Mouse (Mus musculus): ENCODE results near the gene Gpc6. TPM values are rescaled to one million over a fixed set of nuclear protein-coding genes. Genes with fewer than 3 reads are reported as not detected.

Gene Gpc6
- polyA plus RNA-seq, 1 experiment from 2014 or later: 16.8 TPM

- Histone ChIP-seq H3K9me3 (ENCODE audit: control insufficient read depth, low read length) (no peaks in the 10 kb centered on the region), H3K4me1 (ENCODE audit: control insufficient read depth, insufficient read depth, low read length) (no peaks in the 10 kb centered on the region), H3K9ac (replicated peaks; ENCODE audit: low read length) (no peak overlapping the region), H3K27ac (replicated peaks; ENCODE audit: low read depth, low read length) (no peak overlapping the region), H3K27me3 (ENCODE audit: control insufficient read depth, insufficient read depth, low read length) (no peaks in the 10 kb centered on the region), H3K4me3 (replicated peaks; ENCODE audit: low read depth, low read length) (no peak overlapping the region), H3K36me3 (ENCODE audit: control insufficient read depth, insufficient read depth, low read length) (no peaks in the 10 kb centered on the region), H3K4me2 (ENCODE audit: low read length) (no peak overlapping the region)
- WGBS: 68% methylated on average over 3 of the region's 3 CpGs
- ATAC-seq (ENCODE audit: low FRiP score, low TSS enrichment) (no peak), DNase-seq (no peak)
These were observed 570.0 kb downstream of the Gpc6 start for GRCm38 (mm10) chr14:117495118-117495517.

- DNase-seq (no peak), ATAC-seq (ENCODE audit: low FRiP score, low TSS enrichment) (no peak)
- no peaks in the 10 kb centered on the region for H3K9me3 ChIP-seq (ENCODE audit: control insufficient read depth, low read length)
- no peak overlapping the region for H3K27ac ChIP-seq (replicated peaks; ENCODE audit: low read depth, low read length)
- WGBS: 66% methylated on average over 6 of the region's 6 CpGs
- H3K36me3 ChIP-seq (ENCODE audit: control insufficient read depth, insufficient read depth, low read length): no peaks in the 10 kb centered on the region
- no peaks in the 10 kb centered on the region for H3K4me1 ChIP-seq (ENCODE audit: control insufficient read depth, insufficient read depth, low read length)
- no peak overlapping the region for H3K4me3 ChIP-seq (replicated peaks; ENCODE audit: low read depth, low read length)
- no peaks in the 10 kb centered on the region for H3K27me3 ChIP-seq (ENCODE audit: control insufficient read depth, insufficient read depth, low read length)
- no peak overlapping the region for H3K9ac ChIP-seq (replicated peaks; ENCODE audit: low read length)
- H3K4me2 ChIP-seq (ENCODE audit: low read length): no peak overlapping the region
These were observed 573.7 kb downstream of the Gpc6 start for GRCm38 (mm10) chr14:117498785-117499184.

GRCm38 (mm10) chr14:117499354-117499753 lies 574.2 kb downstream of the Gpc6 start:
- 79% methylated on average over 4 of the region's 4 CpGs for WGBS
- Histone ChIP-seq H3K4me3 (replicated peaks; ENCODE audit: low read depth, low read length) (no peak overlapping the region), H3K36me3 (ENCODE audit: control insufficient read depth, insufficient read depth, low read length) (no peaks in the 10 kb centered on the region), H3K4me2 (ENCODE audit: low read length) (no peak overlapping the region), H3K9ac (replicated peaks; ENCODE audit: low read length) (no peak overlapping the region), H3K27me3 (ENCODE audit: control insufficient read depth, insufficient read depth, low read length) (no peaks in the 10 kb centered on the region), H3K27ac (replicated peaks; ENCODE audit: low read depth, low read length) (no peak overlapping the region), H3K4me1 (ENCODE audit: control insufficient read depth, insufficient read depth, low read length) (no peaks in the 10 kb centered on the region), H3K9me3 (ENCODE audit: control insufficient read depth, low read length) (no peaks in the 10 kb centered on the region)
- DNase-seq (no peak), ATAC-seq (ENCODE audit: low FRiP score, low TSS enrichment) (no peak)

- no peaks in the 10 kb centered on the region for H3K36me3 ChIP-seq (ENCODE audit: control insufficient read depth, insufficient read depth, low read length)
- no peak overlapping the region for H3K4me2 ChIP-seq (ENCODE audit: low read length)
- DNase-seq (no peak), ATAC-seq (ENCODE audit: low FRiP score, low TSS enrichment) (no peak)
- WGBS: 82% methylated on average over 2 of the region's 2 CpGs
- H3K4me1 ChIP-seq (ENCODE audit: control insufficient read depth, insufficient read depth, low read length): peaks cover 4% of the 10 kb centered on the region; the same call in 1 of the 2 replicates
- no peak overlapping the region for H3K9ac ChIP-seq (replicated peaks; ENCODE audit: low read length)
- H3K9me3 ChIP-seq (ENCODE audit: control insufficient read depth, low read length): no peaks in the 10 kb centered on the region
- no peak overlapping the region for H3K27ac ChIP-seq (replicated peaks; ENCODE audit: low read depth, low read length)
- no peaks in the 10 kb centered on the region for H3K27me3 ChIP-seq (ENCODE audit: control insufficient read depth, insufficient read depth, low read length)
- no peak overlapping the region for H3K4me3 ChIP-seq (replicated peaks; ENCODE audit: low read depth, low read length)
These were observed 589.7 kb downstream of the Gpc6 start for GRCm38 (mm10) chr14:117514829-117515228.

- no peaks in the 10 kb centered on the region for H3K27me3 ChIP-seq (ENCODE audit: control insufficient read depth, insufficient read depth, low read length)
- 68% methylated on average over 8 of the region's 8 CpGs for WGBS
- no peak for ATAC-seq (ENCODE audit: low FRiP score, low TSS enrichment)
- no peak overlapping the region; the same call in 1 of the 2 replicates for H3K9ac ChIP-seq (replicated peaks; ENCODE audit: low read length)
- no peak overlapping the region for H3K4me3 ChIP-seq (replicated peaks; ENCODE audit: low read depth, low read length)
- H3K9me3 ChIP-seq (ENCODE audit: control insufficient read depth, low read length): no peaks in the 10 kb centered on the region
- no peaks in the 10 kb centered on the region; the same call in 1 of the 2 replicates for H3K4me1 ChIP-seq (ENCODE audit: control insufficient read depth, insufficient read depth, low read length)
- peak; percentile 25 for DNase-seq
- H3K36me3 ChIP-seq (ENCODE audit: control insufficient read depth, insufficient read depth, low read length): no peaks in the 10 kb centered on the region
- H3K4me2 ChIP-seq (ENCODE audit: low read length): no peak overlapping the region
- peak overlapping the region; percentile 61 for H3K27ac ChIP-seq (replicated peaks; ENCODE audit: low read depth, low read length)
These were observed 594.5 kb downstream of the Gpc6 start for GRCm38 (mm10) chr14:117519574-117519973.

- 92% methylated on average over 2 of the region's 2 CpGs for WGBS
These were observed 595.6 kb downstream of the Gpc6 start for GRCm38 (mm10) chr14:117520706-117521105.

GRCm38 (mm10) chr14:117525133-117525532 lies 600.0 kb downstream of the Gpc6 start:
- Histone ChIP-seq H3K27me3 (ENCODE audit: control insufficient read depth, insufficient read depth, low read length) (no peaks in the 10 kb centered on the region), H3K4me1 (ENCODE audit: control insufficient read depth, insufficient read depth, low read length) (no peaks in the 10 kb centered on the region; the same call in 1 of the 2 replicates), H3K9me3 (ENCODE audit: control insufficient read depth, low read length) (no peaks in the 10 kb centered on the region), H3K9ac (replicated peaks; ENCODE audit: low read length) (no peak overlapping the region), H3K4me2 (ENCODE audit: low read length) (no peak overlapping the region), H3K4me3 (replicated peaks; ENCODE audit: low read depth, low read length) (no peak overlapping the region), H3K36me3 (ENCODE audit: control insufficient read depth, insufficient read depth, low read length) (no peaks in the 10 kb centered on the region), H3K27ac (replicated peaks; ENCODE audit: low read depth, low read length) (no peak overlapping the region)
- no peak for DNase-seq
- ATAC-seq (ENCODE audit: low FRiP score, low TSS enrichment): no peak
- WGBS: 92% methylated on average over 6 of the region's 6 CpGs

More at GRCm38 (mm10) chr14:117520706-117521105, 595.6 kb downstream of the Gpc6 start:
- Histone ChIP-seq H3K9ac (replicated peaks; ENCODE audit: low read length) (no peak overlapping the region), H3K27me3 (ENCODE audit: control insufficient read depth, insufficient read depth, low read length) (no peaks in the 10 kb centered on the region), H3K4me2 (ENCODE audit: low read length) (no peak overlapping the region), H3K9me3 (ENCODE audit: control insufficient read depth, low read length) (no peaks in the 10 kb centered on the region), H3K27ac (replicated peaks; ENCODE audit: low read depth, low read length) (no peak overlapping the region), H3K36me3 (ENCODE audit: control insufficient read depth, insufficient read depth, low read length) (no peaks in the 10 kb centered on the region), H3K4me3 (replicated peaks; ENCODE audit: low read depth, low read length) (no peak overlapping the region), H3K4me1 (ENCODE audit: control insufficient read depth, insufficient read depth, low read length) (no peaks in the 10 kb centered on the region; the same call in 1 of the 2 replicates)
- ATAC-seq (ENCODE audit: low FRiP score, low TSS enrichment) (no peak), DNase-seq (no peak)

GRCm38 (mm10) chr14:117527053-117527452 lies 601.9 kb downstream of the Gpc6 start:
- Histone ChIP-seq H3K4me1 (ENCODE audit: control insufficient read depth, insufficient read depth, low read length) (no peaks in the 10 kb centered on the region), H3K27ac (replicated peaks; ENCODE audit: low read depth, low read length) (no peak overlapping the region), H3K27me3 (ENCODE audit: control insufficient read depth, insufficient read depth, low read length) (no peaks in the 10 kb centered on the region), H3K9me3 (ENCODE audit: control insufficient read depth, low read length) (no peaks in the 10 kb centered on the region), H3K4me3 (replicated peaks; ENCODE audit: low read depth, low read length) (no peak overlapping the region), H3K36me3 (ENCODE audit: control insufficient read depth, insufficient read depth, low read length) (no peaks in the 10 kb centered on the region), H3K4me2 (ENCODE audit: low read length) (no peak overlapping the region), H3K9ac (replicated peaks; ENCODE audit: low read length) (no peak overlapping the region)
- WGBS: 92% methylated on average over 7 of the region's 7 CpGs
- DNase-seq (no peak), ATAC-seq (ENCODE audit: low FRiP score, low TSS enrichment) (no peak)

GRCm38 (mm10) chr14:117529439-117529838 lies 604.3 kb downstream of the Gpc6 start:
- no peak for DNase-seq
- Histone ChIP-seq H3K4me2 (ENCODE audit: low read length) (no peak overlapping the region), H3K36me3 (ENCODE audit: control insufficient read depth, insufficient read depth, low read length) (no peaks in the 10 kb centered on the region), H3K27ac (replicated peaks; ENCODE audit: low read depth, low read length) (no peak overlapping the region), H3K9ac (replicated peaks; ENCODE audit: low read length) (no peak overlapping the region), H3K4me3 (replicated peaks; ENCODE audit: low read depth, low read length) (no peak overlapping the region), H3K4me1 (ENCODE audit: control insufficient read depth, insufficient read depth, low read length) (no peaks in the 10 kb centered on the region), H3K27me3 (ENCODE audit: control insufficient read depth, insufficient read depth, low read length) (no peaks in the 10 kb centered on the region), H3K9me3 (ENCODE audit: control insufficient read depth, low read length) (no peaks in the 10 kb centered on the region)
- WGBS: 70% methylated on average over 3 of the region's 3 CpGs
- no peak for ATAC-seq (ENCODE audit: low FRiP score, low TSS enrichment)

All from midbrain, embryonic 14.5 days (tissue).